Mouse (Mus musculus): ENCODE measurements around the gene Grip2. TPM values are rescaled to one million over a fixed set of nuclear protein-coding genes. Genes with fewer than 3 reads are reported as not detected.

The Grip2 gene
- polyA plus RNA-seq, 1 experiment from 2014 or later = 0.58 TPM

- 73% methylated on average over 9 of the region's 9 CpGs for WGBS
- no peak for ATAC-seq (ENCODE audit: insufficient read depth, low FRiP score, low read depth)
- Histone ChIP-seq H3K4me3 (replicated peaks) (no peak overlapping the region), H3K36me3 (no peaks in the 10 kb centered on the region), H3K27me3 (replicated peaks) (no peaks in the 10 kb centered on the region), H3K9ac (no peak overlapping the region), H3K4me1 (no peaks in the 10 kb centered on the region), H3K27ac (no peak overlapping the region), H3K4me2 (no peak overlapping the region), H3K9me3 (no peaks in the 10 kb centered on the region)
These were observed 38.7 kb downstream of the Grip2 start for GRCm38 (mm10) chr6:91788311-91788798.

- H3K27me3 ChIP-seq (replicated peaks) = no peaks in the 10 kb centered on the region
- H3K4me2 ChIP-seq = no peak overlapping the region
- 67% methylated on average over 3 of the region's 3 CpGs for WGBS
- no peaks in the 10 kb centered on the region for H3K4me1 ChIP-seq
- no peak overlapping the region for H3K27ac ChIP-seq
- H3K36me3 ChIP-seq = no peaks in the 10 kb centered on the region
- H3K9ac ChIP-seq = no peak overlapping the region
- no peak for ATAC-seq (ENCODE audit: insufficient read depth, low FRiP score, low read depth)
- H3K9me3 ChIP-seq = no peaks in the 10 kb centered on the region
- no peak overlapping the region for H3K4me3 ChIP-seq (replicated peaks)
These were observed 42.0 kb downstream of the Grip2 start for GRCm38 (mm10) chr6:91785018-91785417.

- H3K9me3 ChIP-seq = no peaks in the 10 kb centered on the region
- H3K4me1 ChIP-seq = no peaks in the 10 kb centered on the region
- WGBS = 65% methylated on average over 8 of the region's 9 CpGs
- H3K9ac ChIP-seq = no peak overlapping the region
- H3K4me2 ChIP-seq = no peak overlapping the region
- H3K27me3 ChIP-seq (replicated peaks) = no peaks in the 10 kb centered on the region
- ATAC-seq (ENCODE audit: insufficient read depth, low FRiP score, low read depth) = no peak
- H3K36me3 ChIP-seq = no peaks in the 10 kb centered on the region
- no peak overlapping the region for H3K27ac ChIP-seq
- H3K4me3 ChIP-seq (replicated peaks) = no peak overlapping the region
These were observed 47.8 kb downstream of the Grip2 start for GRCm38 (mm10) chr6:91779206-91779605.

- Histone ChIP-seq H3K27me3 (replicated peaks) (no peaks in the 10 kb centered on the region), H3K4me1 (no peaks in the 10 kb centered on the region), H3K4me3 (replicated peaks) (no peak overlapping the region), H3K9ac (no peak overlapping the region), H3K4me2 (no peak overlapping the region), H3K27ac (no peak overlapping the region), H3K9me3 (no peaks in the 10 kb centered on the region), H3K36me3 (no peaks in the 10 kb centered on the region)
- WGBS = 14% methylated on average over 9 of the region's 9 CpGs
- ATAC-seq (ENCODE audit: insufficient read depth, low FRiP score, low read depth) = no peak
These were observed 50.5 kb downstream of the Grip2 start for GRCm38 (mm10) chr6:91776543-91776942.

- H3K4me1 ChIP-seq = no peaks in the 10 kb centered on the region
- H3K27ac ChIP-seq = no peak overlapping the region
- 60% methylated on average over 5 of the region's 5 CpGs for WGBS
- no peaks in the 10 kb centered on the region for H3K9me3 ChIP-seq
- H3K27me3 ChIP-seq (replicated peaks) = no peaks in the 10 kb centered on the region
- no peak overlapping the region for H3K4me3 ChIP-seq (replicated peaks)
- ATAC-seq (ENCODE audit: insufficient read depth, low FRiP score, low read depth) = no peak
- no peak overlapping the region for H3K9ac ChIP-seq
- no peak overlapping the region for H3K4me2 ChIP-seq
- H3K36me3 ChIP-seq = no peaks in the 10 kb centered on the region
These were observed 53.1 kb downstream of the Grip2 start for GRCm38 (mm10) chr6:91773951-91774350.

- Histone ChIP-seq H3K4me3 (replicated peaks) (no peak overlapping the region), H3K9me3 (no peaks in the 10 kb centered on the region), H3K9ac (no peak overlapping the region), H3K4me1 (no peaks in the 10 kb centered on the region), H3K27ac (no peak overlapping the region), H3K27me3 (replicated peaks) (no peaks in the 10 kb centered on the region), H3K4me2 (no peak overlapping the region), H3K36me3 (no peaks in the 10 kb centered on the region)
- WGBS = 65% methylated on average over 8 of the region's 8 CpGs
- ATAC-seq (ENCODE audit: insufficient read depth, low FRiP score, low read depth) = no peak
These were observed 59.5 kb downstream of the Grip2 start for GRCm38 (mm10) chr6:91767550-91767949.

GRCm38 (mm10) chr6:91762051-91762742, 64.9 kb downstream of the Grip2 start:
- ATAC-seq (ENCODE audit: insufficient read depth, low FRiP score, low read depth) = no peak
- Histone ChIP-seq H3K36me3 (no peaks in the 10 kb centered on the region), H3K9ac (no peak overlapping the region), H3K9me3 (no peaks in the 10 kb centered on the region), H3K27ac (no peak overlapping the region), H3K4me1 (no peaks in the 10 kb centered on the region), H3K27me3 (replicated peaks) (no peaks in the 10 kb centered on the region), H3K4me3 (replicated peaks) (no peak overlapping the region), H3K4me2 (no peak overlapping the region)
- WGBS = 75% methylated on average over 9 of the region's 9 CpGs

- no peaks in the 10 kb centered on the region for H3K27me3 ChIP-seq (replicated peaks)
- no peak overlapping the region for H3K4me3 ChIP-seq (replicated peaks)
- ATAC-seq (ENCODE audit: insufficient read depth, low FRiP score, low read depth) = no peak
- no peak overlapping the region for H3K4me2 ChIP-seq
- no peaks in the 10 kb centered on the region for H3K9me3 ChIP-seq
- H3K27ac ChIP-seq = no peak overlapping the region
- no peak overlapping the region for H3K9ac ChIP-seq
- H3K36me3 ChIP-seq = 0 out of 2 replicates have a peak, but pooled peaks cover 8% of the 10 kb centered on the region
- H3K4me1 ChIP-seq = 0 out of 2 replicates have a peak, but pooled peaks cover 3% of the 10 kb centered on the region
- 85% methylated on average over 12 of the region's 12 CpGs for whole genome bisulfite sequencing
These were observed 72.2 kb downstream of the Grip2 start for GRCm38 (mm10) chr6:91754845-91755244.

GRCm38 (mm10) chr6:91754098-91754497, 73.0 kb downstream of the Grip2 start:
- no peaks in the 10 kb centered on the region for H3K9me3 ChIP-seq
- no peak for ATAC-seq (ENCODE audit: insufficient read depth, low FRiP score, low read depth)
- H3K36me3 ChIP-seq = peaks cover 9% of the 10 kb centered on the region; the same call in 1 of the 2 replicates
- H3K27ac ChIP-seq = 0 out of 2 replicates have a peak overlapping the region, but pooled peaks have one; percentile 0
- 0 out of 2 replicates have a peak, but pooled peaks cover 3% of the 10 kb centered on the region for H3K4me1 ChIP-seq
- no peak overlapping the region for H3K4me3 ChIP-seq (replicated peaks)
- no peaks in the 10 kb centered on the region for H3K27me3 ChIP-seq (replicated peaks)
- H3K4me2 ChIP-seq = no peak overlapping the region
- H3K9ac ChIP-seq = no peak overlapping the region
- WGBS = 56% methylated on average over 6 of the region's 6 CpGs

- H3K4me2 ChIP-seq = no peak overlapping the region
- peaks cover 21% of the 10 kb centered on the region for H3K36me3 ChIP-seq
- 60% methylated on average over 8 of the region's 8 CpGs for WGBS
- H3K27me3 ChIP-seq (replicated peaks) = no peaks in the 10 kb centered on the region
- H3K4me1 ChIP-seq = 0 out of 2 replicates have a peak, but pooled peaks cover 3% of the 10 kb centered on the region
- no peak overlapping the region for H3K9ac ChIP-seq
- no peak overlapping the region for H3K27ac ChIP-seq
- no peaks in the 10 kb centered on the region for H3K9me3 ChIP-seq
- ATAC-seq (ENCODE audit: insufficient read depth, low FRiP score, low read depth) = no peak
- no peak overlapping the region for H3K4me3 ChIP-seq (replicated peaks)
These were observed 74.2 kb downstream of the Grip2 start for GRCm38 (mm10) chr6:91752884-91753283.

- Histone ChIP-seq H3K9ac (no peak overlapping the region), H3K4me3 (replicated peaks) (no peak overlapping the region), H3K27ac (no peak overlapping the region), H3K9me3 (no peaks in the 10 kb centered on the region), H3K27me3 (replicated peaks) (no peaks in the 10 kb centered on the region), H3K4me2 (no peak overlapping the region), H3K36me3 (peaks cover 23% of the 10 kb centered on the region), H3K4me1 (0 out of 2 replicates have a peak, but pooled peaks cover 3% of the 10 kb centered on the region)
- WGBS = 86% methylated on average over 3 of the region's 3 CpGs
- ATAC-seq (ENCODE audit: insufficient read depth, low FRiP score, low read depth) = no peak
These were observed 76.1 kb downstream of the Grip2 start for GRCm38 (mm10) chr6:91750976-91751375.

- H3K9ac ChIP-seq = no peak overlapping the region
- H3K4me1 ChIP-seq = peaks cover 4% of the 10 kb centered on the region; the same call in 1 of the 2 replicates
- no peak overlapping the region for H3K4me2 ChIP-seq
- no peak overlapping the region for H3K27ac ChIP-seq
- 78% methylated on average over 5 of the region's 5 CpGs for WGBS
- no peak overlapping the region for H3K4me3 ChIP-seq (replicated peaks)
- H3K9me3 ChIP-seq = no peaks in the 10 kb centered on the region
- H3K36me3 ChIP-seq = peaks cover 36% of the 10 kb centered on the region
- no peaks in the 10 kb centered on the region for H3K27me3 ChIP-seq (replicated peaks)
- no peak for ATAC-seq (ENCODE audit: insufficient read depth, low FRiP score, low read depth)
These were observed 80.3 kb downstream of the Grip2 start for GRCm38 (mm10) chr6:91746776-91747175.

Measured in stomach, embryonic 15.5 days (tissue).